Comparison of ENCODE assay signal across 7 mouse cellular contexts in the genomic region with DNA sequence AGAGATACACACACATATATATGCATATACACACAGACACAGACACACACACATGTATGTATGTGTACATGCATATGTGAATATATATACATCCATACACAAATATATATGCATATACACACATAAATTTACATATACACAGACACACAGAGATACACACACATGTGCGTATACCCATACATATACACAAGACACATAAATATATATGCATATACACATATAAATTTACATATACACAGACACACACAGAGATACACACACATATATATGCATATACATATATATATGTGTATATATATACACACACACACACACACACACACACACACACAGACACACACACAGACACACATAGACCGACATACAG. TPM values are rescaled to one million over a fixed set of nuclear protein-coding genes. Genes with fewer than 3 reads are reported as not detected.
DNase-seq lines count a peak whose midpoint lies in the region; ATAC-seq and TF ChIP-seq lines count a peak whose summit lies in the region.

No protein-coding gene starts in this region.

- no peaks in the 10 kb centered on the region for H3K9me3 ChIP-seq in lung, postnatal 0 days (ENCODE audit: low read length)
- no peaks in the 10 kb centered on the region for H3K9me3 ChIP-seq in forebrain, embryonic 16.5 days (ENCODE audit: control insufficient read depth, low read length)
- H3K9me3 ChIP-seq in liver, embryonic 12.5 days (replicated peaks) = no peaks in the 10 kb centered on the region
- H3K9me3 ChIP-seq in stomach, embryonic 16.5 days (replicated peaks; ENCODE audit: control insufficient read depth, low read length) = no peaks in the 10 kb centered on the region

- no peak for ATAC-seq in lung, postnatal 0 days
- peak; percentile 12; the same call in 1 of the 2 replicates for ATAC-seq in forebrain, embryonic 16.5 days
- ATAC-seq in liver, embryonic 12.5 days = no peak
- ATAC-seq in stomach, embryonic 16.5 days (ENCODE audit: insufficient read depth, low FRiP score) = no peak

- no peak for TF ChIP-seq EP300 in lung, postnatal 0 days (IDR thresholded peaks at IDR 0.05)

- H3K36me3 ChIP-seq in lung, postnatal 0 days (ENCODE audit: insufficient read depth, low read length) = no peaks in the 10 kb centered on the region
- no peaks in the 10 kb centered on the region for H3K36me3 ChIP-seq in forebrain, embryonic 16.5 days (ENCODE audit: control insufficient read depth, insufficient read depth)
- H3K36me3 ChIP-seq in liver, embryonic 12.5 days = no peaks in the 10 kb centered on the region
- no peaks in the 10 kb centered on the region for H3K36me3 ChIP-seq in stomach, embryonic 16.5 days (ENCODE audit: control insufficient read depth, insufficient read depth, low read length)

- no peaks in the 10 kb centered on the region for H3K27me3 ChIP-seq in lung, postnatal 0 days (replicated peaks; ENCODE audit: insufficient read depth, low read length)
- peaks cover 12% of the 10 kb centered on the region for H3K27me3 ChIP-seq in forebrain, embryonic 16.5 days (replicated peaks; ENCODE audit: control insufficient read depth, insufficient read depth, low read length)
- peaks cover 55% of the 10 kb centered on the region for H3K27me3 ChIP-seq in liver, embryonic 12.5 days (replicated peaks)
- peaks cover 16% of the 10 kb centered on the region for H3K27me3 ChIP-seq in stomach, embryonic 16.5 days (ENCODE audit: control insufficient read depth, insufficient read depth, low read length)

- no peak for DNase-seq in lung, postnatal 0 days (ENCODE audit: low spot score)
- DNase-seq in lung, adult 18-20 months = no peak
- no peak for DNase-seq in gastrocnemius, postnatal 4 days (ENCODE audit: low spot score in 2 of 2)
- DNase-seq in adrenal gland, adult (ENCODE audit: inconsistent age in 2 of 2, low spot score in 1 of 2) = no peak

- no peaks in the 10 kb centered on the region for H3K4me1 ChIP-seq in lung, postnatal 0 days (ENCODE audit: insufficient read depth, low read depth, low read length)
- peaks cover 4% of the 10 kb centered on the region; the same call in 1 of the 2 replicates for H3K4me1 ChIP-seq in forebrain, embryonic 16.5 days (replicated peaks; ENCODE audit: control insufficient read depth, insufficient read depth, low read length)
- no peaks in the 10 kb centered on the region for H3K4me1 ChIP-seq in liver, embryonic 12.5 days
- H3K4me1 ChIP-seq in stomach, embryonic 16.5 days (ENCODE audit: control insufficient read depth, insufficient read depth, low read length) = no peaks in the 10 kb centered on the region

- 42% methylated on average over 2 of the region's 2 CpGs for WGBS in lung, postnatal 0 days
- WGBS in forebrain, embryonic 16.5 days = 49% methylated on average over 2 of the region's 2 CpGs
- 39% methylated on average over 2 of the region's 2 CpGs for WGBS in liver, embryonic 12.5 days (ENCODE audit: insufficient replicate concordance)
- 53% methylated on average over 2 of the region's 2 CpGs for WGBS in stomach, embryonic 16.5 days

- peak overlapping the region; percentile 52; the same call in 1 of the 2 replicates for H3K4me3 ChIP-seq in lung, postnatal 0 days (ENCODE audit: low read depth, low read length)
- H3K4me3 ChIP-seq in forebrain, embryonic 16.5 days (replicated peaks; ENCODE audit: low read length) = peak overlapping the region; percentile 61
- peak overlapping the region; percentile 56 for H3K4me3 ChIP-seq in liver, embryonic 12.5 days
- H3K4me3 ChIP-seq in stomach, embryonic 16.5 days (replicated peaks; ENCODE audit: low read length) = peak overlapping the region; percentile 59

- H3K4me2 ChIP-seq in lung, postnatal 0 days (replicated peaks; ENCODE audit: low read depth, low read length) = peak overlapping the region; percentile 97
- peak overlapping the region; percentile 99 for H3K4me2 ChIP-seq in forebrain, embryonic 16.5 days (ENCODE audit: low read length)
- H3K4me2 ChIP-seq in liver, embryonic 12.5 days = peak overlapping the region; percentile 66
- peak overlapping the region; percentile 99 for H3K4me2 ChIP-seq in stomach, embryonic 16.5 days (ENCODE audit: low read depth, low read length)

- no peak for TF ChIP-seq CTCF in lung, postnatal 0 days (IDR thresholded peaks at IDR 0.05)

- H3K9ac ChIP-seq in lung, postnatal 0 days (replicated peaks; ENCODE audit: low read depth) = no peak overlapping the region
- H3K9ac ChIP-seq in forebrain, embryonic 16.5 days (replicated peaks; ENCODE audit: low read depth, low read length) = peak overlapping the region; percentile 67; the same call in 1 of the 2 replicates
- H3K9ac ChIP-seq in liver, embryonic 12.5 days = no peak overlapping the region
- peak overlapping the region; percentile 76; the same call in 1 of the 2 replicates for H3K9ac ChIP-seq in stomach, embryonic 16.5 days (ENCODE audit: low read length)

- H3K27ac ChIP-seq in lung, postnatal 0 days (ENCODE audit: low read length) = no peak overlapping the region
- H3K27ac ChIP-seq in forebrain, embryonic 16.5 days (ENCODE audit: low read length) = no peak overlapping the region
- no peak overlapping the region for H3K27ac ChIP-seq in liver, embryonic 12.5 days
- no peak overlapping the region for H3K27ac ChIP-seq in stomach, embryonic 16.5 days (ENCODE audit: low read length)

RNA-seq across cellular contexts. Expression of a gene that starts 0.6 kb away (rescaled TPM):
- 3.3 and 4.5 TPM in 2 replicates for polyA plus RNA-seq in lung, postnatal 0 days (2015; fragmentation: Nextera tagmentation; extraction: Ambion mirVana)
- polyA plus RNA-seq in forebrain, embryonic 16.5 days (2015; fragmentation: Nextera tagmentation; extraction: Ambion mirVana) = 4.1 and 5.4 TPM in 2 replicates
- not detected in 2 replicates for polyA plus RNA-seq in liver, embryonic 12.5 days (2016; fragmentation: Nextera tagmentation; extraction: Ambion mirVana)
- polyA plus RNA-seq in stomach, embryonic 16.5 days (2015; fragmentation: Nextera tagmentation; extraction: Ambion mirVana) = 3.8 and 4.6 TPM in 2 replicates
- 10 to 100 TPM; 28.0 to 29.7 TPM for total RNA-seq in gastrocnemius, postnatal 4 days (2021)

RNA-seq across cellular contexts. Expression of a gene that starts 38.8 kb away (rescaled TPM):
- 84.8 and 86.3 TPM in 2 replicates for polyA plus RNA-seq in lung, postnatal 0 days (2015; fragmentation: Nextera tagmentation; extraction: Ambion mirVana)
- 88.5 and 102 TPM in 2 replicates for polyA plus RNA-seq in forebrain, embryonic 16.5 days (2015; fragmentation: Nextera tagmentation; extraction: Ambion mirVana)
- polyA plus RNA-seq in liver, embryonic 12.5 days (2016; fragmentation: Nextera tagmentation; extraction: Ambion mirVana) = 31.4 and 35.2 TPM in 2 replicates
- 94.9 and 103 TPM in 2 replicates for polyA plus RNA-seq in stomach, embryonic 16.5 days (2015; fragmentation: Nextera tagmentation; extraction: Ambion mirVana)
- 10 to 100 TPM; 27.0 to 34.9 TPM for total RNA-seq in gastrocnemius, postnatal 4 days (2021)

Comparison
In these comparisons a context has a peak if more than half of its experiments do, and no peak if none do; other contexts are left out.
1. H3K9ac ChIP-seq: peak in forebrain, embryonic 16.5 days (single experiment) and stomach, embryonic 16.5 days (single experiment); none in lung, postnatal 0 days (single experiment) and liver, embryonic 12.5 days (single experiment).
2. Peak in every context shown above with its lines, with median percentiles within 50 percentile points of each other: H3K4me2 ChIP-seq and H3K4me3 ChIP-seq.